Mouse (Mus musculus) ES-Bruce4 (cell line): Measurements from ENCODE around the gene Prdm11.

Source experiments
- CTCF ChIP-seq: IDR thresholded peaks from one replicate; pipeline ENCODE4 v1.8.1; 2011; ENCODE audit warnings: low read depth, low read length
- EP300 ChIP-seq: IDR thresholded peaks from 2 replicates; pipeline ENCODE4 v1.6.1; 2011; ENCODE audit warnings: low read depth, low read length; ENCODE audit not compliant: insufficient read depth
- POLR2A ChIP-seq: IDR thresholded peaks from one replicate; pipeline ENCODE4 v1.8.1; 2011; ENCODE audit warnings: low read length; ENCODE audit not compliant: insufficient read depth

GRCm38 (mm10) chr2:93018854-93019253 is 27.1 kb downstream of the Prdm11 start:
- TF ChIP-seq CTCF (no peak), POLR2A (no peak), EP300 (no peak)
